Mouse (Mus musculus): ENCODE data around the gene Rps18.

GRCm38 (mm10) chr17:33924577-33925283 is 31.1 kb downstream of the Rps18 start:
- TF ChIP-seq CTCF (IDR thresholded peaks at IDR 0.05; ENCODE audit: insufficient read depth, low read depth, low read length) (no peak), POLR2A (IDR thresholded peaks at IDR 0.05; ENCODE audit: insufficient read depth, low read depth, low read length) (no peak)
